Mouse (Mus musculus): ENCODE results near the gene Stk16. TPM values are rescaled to one million over a fixed set of nuclear protein-coding genes. Genes with fewer than 3 reads are reported as not detected.

Stk16 gene
- total RNA-seq (2021), result 105 and 133 TPM in 2 replicates
- long read RNA-seq, transcript Stk16-201 (8 exons, 2,876 nt), result major isoform, 120 of 187 reads
- long read RNA-seq, partial matches to known transcripts, result 4 of 187 reads
- long read RNA-seq, other reads (novel, unspliced or antisense), result 61 of 187 reads

GRCm38 (mm10) chr1:75210136-75211087 lies at the start of gene Stk16, which contains the start of gene Glb1l:
Gene Stk16, plus strand, starts transcription at chr1:75210838.
Gene Glb1l, minus strand, starts transcription at chr1:75210813.
- peak; percentile 95 for DNase-seq

- DNase-seq, result no peak
These were observed 42.6 kb upstream of the Stk16 start for GRCm38 (mm10) chr1:75168093-75168471.

- DNase-seq, result peak; percentile 99
These were observed 41.9 kb upstream of the Stk16 start, which contains the start of gene Zfand2b for GRCm38 (mm10) chr1:75168472-75169464. Gene Zfand2b, plus strand, starts transcription at chr1:75168646.

DNA sequence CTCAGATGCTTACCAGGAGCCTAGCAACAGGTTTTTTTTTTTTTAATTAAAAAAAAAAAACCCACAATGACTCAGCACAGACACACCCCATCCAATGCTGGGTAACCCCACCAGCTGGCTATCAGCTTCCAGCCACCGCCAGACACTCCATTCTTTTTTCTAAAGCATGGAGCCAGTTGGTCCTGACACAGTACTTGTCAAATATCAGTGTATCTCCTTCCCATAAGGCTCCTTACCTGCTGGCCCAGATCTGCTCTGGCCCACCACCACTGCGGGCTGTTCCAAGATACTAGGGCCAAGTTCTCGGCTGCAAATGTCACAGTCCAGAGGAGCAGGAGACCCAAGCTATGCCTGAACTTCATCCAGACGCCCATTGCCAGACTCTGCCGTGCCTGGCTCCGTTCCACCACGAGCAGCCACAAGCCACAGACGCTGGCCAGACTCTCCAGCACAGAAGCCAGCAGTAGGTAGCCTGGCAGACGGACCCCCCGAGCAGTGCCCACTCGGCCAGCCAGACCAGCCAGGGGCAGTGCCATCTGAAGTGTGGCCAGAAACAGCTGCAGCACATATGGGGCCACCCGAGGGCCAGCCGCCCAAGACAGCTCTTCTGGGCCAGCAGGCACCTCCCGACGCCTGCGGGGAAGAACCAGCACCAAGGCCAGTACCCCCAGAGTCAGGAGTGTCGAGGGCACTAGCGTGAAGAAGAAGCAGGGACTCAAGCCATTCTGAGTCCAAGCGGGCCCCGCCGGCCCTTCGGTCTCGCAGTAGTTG lies 31.1 kb upstream of the Stk16 start:
- peak; percentile 49 for DNase-seq

- DNase-seq, result peak; percentile 85
These were observed 30.5 kb upstream of the Stk16 start, which contains the start of gene Abcb6 for GRCm38 (mm10) chr1:75180105-75180590. Gene Abcb6, minus strand, starts transcription at chr1:75180392.

DNA sequence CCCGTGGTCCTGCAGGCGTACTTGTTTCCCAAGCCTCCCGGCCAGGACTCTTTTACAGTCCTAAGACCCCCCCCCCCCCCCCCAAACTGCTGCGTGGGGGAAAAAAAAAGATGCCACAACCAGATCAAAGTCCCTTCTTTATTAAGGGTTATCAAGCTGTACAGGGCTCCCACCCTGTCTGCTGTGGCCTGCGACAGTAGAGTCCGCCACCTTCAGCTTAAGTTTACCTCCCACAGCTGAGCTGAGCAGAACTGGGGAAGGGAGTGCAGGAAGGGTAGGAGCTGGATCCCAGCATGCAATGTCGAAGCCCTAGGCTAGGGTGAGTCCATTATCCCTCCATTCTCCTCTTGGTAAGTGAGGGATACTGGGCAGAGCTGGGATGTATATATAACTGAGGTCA lies 29.9 kb upstream of the Stk16 start:
- DNase-seq, result no peak

DNA sequence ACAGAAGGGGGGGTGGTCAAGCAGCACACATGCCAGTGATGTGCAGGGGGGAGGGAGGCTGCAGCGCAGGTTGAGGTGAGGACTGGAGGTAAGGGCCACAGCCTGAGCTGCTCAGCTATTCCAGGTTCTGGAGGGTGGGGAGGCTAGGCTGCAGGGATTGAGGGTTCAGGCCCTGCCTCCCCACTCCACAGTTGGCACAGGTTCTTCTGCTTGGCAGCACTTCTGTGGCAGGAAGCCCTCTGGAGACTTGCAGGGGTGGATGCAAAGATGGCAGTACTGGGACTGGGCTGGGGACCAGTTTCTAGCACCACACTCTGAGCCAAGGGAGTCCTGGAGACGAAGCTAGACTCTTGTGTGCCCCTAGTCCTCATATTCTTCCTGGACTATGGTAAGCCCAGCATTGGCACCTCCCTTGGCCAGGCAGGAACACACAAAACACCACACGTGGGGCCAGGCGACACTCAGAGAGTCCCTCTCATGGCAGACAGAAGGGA lies 29.2 kb upstream of the Stk16 start:
- no peak for DNase-seq

DNA sequence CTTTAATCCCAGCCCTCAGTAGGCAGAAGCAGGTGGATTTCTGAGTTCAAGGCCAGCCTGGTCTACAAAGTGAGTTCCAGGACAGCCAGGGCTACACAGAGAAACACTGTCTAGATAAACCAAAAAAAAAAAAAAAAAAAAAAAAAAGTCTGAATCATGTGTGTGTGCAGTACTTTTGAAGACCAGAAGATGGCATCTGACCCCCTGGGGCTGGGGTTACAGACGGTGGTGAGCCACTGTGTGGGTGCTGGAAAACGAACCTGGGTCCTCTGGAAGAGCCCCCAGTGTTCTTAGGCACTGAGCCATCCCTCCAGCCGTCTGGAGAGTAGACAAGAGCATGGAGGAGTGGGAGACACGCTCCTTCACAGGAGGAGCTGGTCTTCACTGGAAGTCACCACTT lies 28.5 kb upstream of the Stk16 start:
- DNase-seq, result no peak

DNA sequence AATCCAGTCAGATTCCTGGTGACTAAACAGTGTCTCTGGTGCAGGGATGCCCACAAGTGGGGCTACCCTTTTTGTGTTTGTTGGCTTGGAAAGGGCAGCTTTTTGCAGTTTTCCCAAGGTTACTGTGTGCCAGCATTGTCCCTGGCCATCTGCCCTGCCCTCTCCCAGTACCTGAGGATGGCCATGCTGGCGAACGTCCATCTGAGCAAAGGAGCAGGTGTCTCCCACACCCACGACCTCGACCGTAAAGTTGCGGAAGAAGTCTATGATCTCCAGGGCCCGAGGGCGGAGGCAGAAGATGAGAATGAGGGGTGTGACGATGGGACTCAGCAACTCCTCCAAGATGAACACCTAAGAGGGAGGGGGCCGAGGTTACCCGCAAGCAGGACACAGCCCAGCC lies 25.1 kb upstream of the Stk16 start:
- DNase-seq, result no peak

DNA sequence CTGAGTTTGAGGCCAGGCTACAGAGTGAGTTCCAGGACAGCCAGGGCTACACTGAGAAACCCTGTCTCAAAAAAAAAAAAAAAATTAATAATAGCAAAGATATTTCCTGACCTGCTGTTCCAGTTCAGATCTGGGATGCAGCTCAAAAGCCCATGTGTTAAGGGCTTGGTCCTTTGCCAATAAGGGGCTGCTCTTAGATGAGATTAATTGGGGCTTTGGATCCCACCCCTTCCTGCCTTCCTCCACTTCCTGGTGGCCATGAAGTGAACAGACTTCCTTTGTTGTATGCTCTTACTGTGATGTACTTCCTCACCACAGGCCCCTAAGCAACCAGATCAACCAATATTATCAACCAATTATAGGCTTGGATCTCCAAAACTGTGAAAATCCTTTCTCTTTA lies 23.5 kb upstream of the Stk16 start:
- DNase-seq, result no peak

- no peak for DNase-seq
These were observed 22.6 kb upstream of the Stk16 start for GRCm38 (mm10) chr1:75187914-75188483.

DNA sequence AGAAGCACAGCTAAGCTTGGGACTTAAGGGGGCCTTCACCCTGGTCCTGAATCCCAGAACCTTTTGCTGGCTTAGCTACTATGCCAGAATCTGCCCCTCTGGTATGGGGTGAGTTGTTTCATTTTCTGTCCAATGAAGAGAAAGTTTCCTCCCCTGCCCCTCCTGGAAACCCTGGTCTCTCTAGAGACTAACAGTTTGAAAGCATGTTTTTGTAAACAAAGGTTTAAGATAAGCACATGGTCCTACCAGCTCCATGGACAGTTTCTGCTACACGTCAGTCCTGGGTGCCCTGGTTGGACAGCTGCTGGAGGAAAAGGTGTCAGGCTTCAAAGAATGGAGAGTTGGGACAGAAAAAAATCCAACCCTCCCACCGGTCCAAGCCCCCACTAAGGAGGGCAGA lies 20.1 kb upstream of the Stk16 start:
- DNase-seq, result no peak

- no peak for DNase-seq
These were observed 19.4 kb upstream of the Stk16 start for GRCm38 (mm10) chr1:75191258-75191621.

DNA sequence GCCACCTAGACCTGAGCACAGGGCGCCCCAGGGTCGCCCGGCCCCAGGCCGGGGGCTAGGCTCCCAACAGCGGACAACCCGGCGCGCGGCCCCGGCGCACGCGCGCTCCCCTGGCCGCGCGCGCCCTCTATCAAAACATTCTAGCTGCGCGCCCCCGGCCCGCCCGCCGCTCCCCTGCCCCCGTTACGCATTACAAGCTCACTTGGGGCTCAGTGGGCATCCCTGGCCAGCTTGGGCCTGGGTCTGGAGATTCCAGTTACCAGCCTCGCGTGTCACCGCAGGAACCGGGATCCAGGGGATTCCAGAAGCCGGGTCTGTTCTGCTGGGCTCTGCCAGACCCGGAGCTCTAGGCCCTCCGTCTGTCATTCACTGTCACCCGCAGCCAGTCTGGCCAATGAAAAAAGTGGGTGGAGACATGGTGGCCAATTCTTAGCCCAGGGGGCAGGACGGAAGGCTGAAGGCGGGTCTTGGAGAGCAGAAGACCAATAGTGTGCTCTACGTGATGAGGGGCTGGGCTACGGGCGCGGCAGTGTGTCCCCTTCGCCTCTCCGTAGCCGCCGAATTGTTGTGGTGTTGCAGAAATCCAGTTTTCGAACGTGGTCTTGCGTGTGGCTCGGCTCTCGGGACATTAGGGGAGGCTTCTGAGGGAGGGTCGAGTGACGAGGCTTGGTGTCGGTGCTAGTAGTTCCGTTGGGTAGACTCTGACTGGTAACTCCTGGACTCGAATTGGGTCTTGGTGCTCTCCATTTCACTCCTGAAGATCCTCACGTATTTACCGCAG lies 18.8 kb upstream of the Stk16 start, which contains the start of the genes Ankzf1 and Atg9a:
Gene Ankzf1 (plus strand): TSS at position 530 of the 781 bp plus-strand sequence.
Gene Atg9a (minus strand): TSS at position 575 of the 781 bp plus-strand sequence.
- DNase-seq, result peak; percentile 89

DNA sequence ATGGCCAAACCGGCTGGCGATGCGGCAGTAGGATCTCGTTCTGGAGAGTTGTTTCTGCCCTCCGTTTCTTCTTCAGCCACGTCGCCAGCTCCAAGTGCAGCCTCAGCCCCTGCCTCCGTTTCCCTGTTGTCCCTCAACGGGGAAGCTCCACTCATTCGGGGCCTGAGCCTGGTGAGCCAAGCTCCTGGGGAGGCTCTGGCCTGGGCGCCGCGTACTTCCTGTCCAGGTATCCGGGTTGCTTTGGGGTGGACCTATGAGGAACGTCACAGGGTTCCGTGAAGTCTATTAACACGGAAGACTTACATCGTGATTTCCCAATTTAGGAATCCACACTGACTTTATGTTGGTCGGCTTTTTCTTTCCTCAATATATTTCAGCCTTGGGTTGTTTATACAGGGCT lies 18.2 kb upstream of the Stk16 start:
- peak; percentile 59 for DNase-seq

GRCm38 (mm10) chr1:75201236-75201635 lies 9.4 kb upstream of the Stk16 start:
- DNase-seq, result no peak

DNA sequence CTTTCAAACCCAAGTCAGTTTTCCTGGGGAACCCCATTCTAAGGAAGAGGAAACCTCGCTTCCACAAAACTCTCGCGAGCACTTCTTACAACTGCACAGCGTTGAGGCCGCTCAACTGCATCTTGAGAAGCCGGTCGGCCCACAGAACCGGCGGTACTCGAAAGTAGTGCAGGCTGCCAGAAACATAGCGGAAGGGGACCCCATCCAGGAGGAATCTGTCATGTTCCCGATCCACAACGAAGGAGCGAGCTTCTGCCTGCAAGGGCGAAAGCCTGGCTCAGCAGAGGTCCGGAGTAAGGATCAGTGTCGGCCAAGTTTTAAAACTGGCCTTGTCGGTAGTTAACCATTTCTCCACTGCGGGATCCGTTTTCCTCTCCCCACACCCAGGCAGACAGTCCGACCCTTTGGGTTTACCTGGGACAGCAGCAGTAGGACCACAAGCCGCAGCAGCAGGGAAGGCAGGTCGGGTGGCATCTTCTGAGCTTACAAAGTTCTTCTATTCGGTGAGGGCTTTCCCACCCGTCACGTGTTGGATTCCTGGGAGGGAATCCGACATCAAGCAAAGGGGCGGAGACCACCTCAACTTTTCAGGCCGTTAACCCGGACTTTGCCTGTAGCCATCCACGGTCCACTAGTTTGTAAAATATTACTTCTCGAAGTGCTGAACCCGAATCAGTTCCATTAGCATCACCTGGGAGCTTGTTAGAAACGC lies 1.5 kb upstream of the Stk16 start:
- peak; percentile 36 for DNase-seq

- no peak for DNase-seq
These were observed 587 bp downstream of the Stk16 start for GRCm38 (mm10) chr1:75211141-75211708.

DNA sequence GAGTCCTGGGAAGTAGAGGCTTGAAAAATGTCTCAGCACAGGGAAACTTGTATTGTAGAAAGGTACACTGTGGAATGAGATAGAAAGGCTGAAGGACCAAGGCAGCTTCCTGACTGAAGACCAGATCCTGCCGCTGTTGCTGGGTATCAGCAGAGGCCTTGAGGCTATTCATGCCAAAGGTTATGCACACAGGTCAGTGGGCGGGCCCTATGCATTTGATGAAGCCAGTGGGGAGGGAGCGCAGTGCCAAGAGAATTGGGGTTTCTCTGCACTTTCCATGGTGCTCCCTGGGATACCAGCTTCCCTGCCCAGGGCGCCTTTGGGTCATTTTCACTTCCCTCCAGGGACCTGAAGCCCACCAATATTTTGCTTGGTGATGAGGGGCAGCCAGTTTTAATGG lies 1.9 kb downstream of the Stk16 start:
- DNase-seq, result no peak
